Mouse (Mus musculus) olfactory bulb, adult 2 months (tissue): ENCODE results near the gene Fam120b.

ENCODE experiments used
- CTCF ChIP-seq: fragments of 200-500 bp; IDR thresholded peaks from 2 replicates; pipeline ENCODE4 v1.5.1; 2012; ENCODE audit warnings: low read depth, mild to moderate bottlenecking, low read length, moderate library complexity; ENCODE audit not compliant: insufficient read depth
- POLR2A ChIP-seq: fragments of 200-500 bp; IDR thresholded peaks from 2 replicates; pipeline ENCODE4 v1.6.1; 2012; ENCODE audit warnings: mild to moderate bottlenecking, low read depth, low read length, moderate library complexity; ENCODE audit not compliant: insufficient read depth

- TF ChIP-seq CTCF (no peak), POLR2A (no peak)
These were observed 38.9 kb upstream of the Fam120b start for GRCm38 (mm10) chr17:15357071-15357470.
